Mouse (Mus musculus): ENCODE data around the gene Gm572.
A peak's percentile ranks its signal among the peaks of the same experiment; 100 is the strongest.

Gm572 gene

GRCm38 (mm10) chr4:148643291-148644156 lies at the start of gene Gm572:
Gene Gm572, plus strand, starts transcription at chr4:148643317.
- DNase-seq: no peak

DNA sequence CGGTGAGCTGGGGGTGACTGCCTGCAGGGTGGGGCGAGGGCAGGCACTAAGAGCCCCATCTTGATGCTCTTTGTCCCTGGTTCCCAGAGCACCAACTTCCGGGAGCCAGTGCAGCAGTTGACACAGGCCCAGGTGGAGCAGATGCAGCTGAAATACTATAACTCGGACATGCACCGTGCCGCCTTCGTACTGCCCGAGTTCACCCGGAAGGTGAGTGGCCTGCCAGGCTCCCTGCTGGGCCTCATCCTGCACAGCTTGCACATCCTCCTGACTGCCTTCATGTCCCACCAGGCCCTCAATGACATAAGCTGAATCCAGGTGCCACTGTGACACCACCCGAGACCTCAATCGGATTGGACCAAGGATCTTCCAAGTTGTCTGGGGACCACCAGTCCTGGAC lies 49.1 kb upstream of the Gm572 start:
- DNase-seq: no peak

DNA sequence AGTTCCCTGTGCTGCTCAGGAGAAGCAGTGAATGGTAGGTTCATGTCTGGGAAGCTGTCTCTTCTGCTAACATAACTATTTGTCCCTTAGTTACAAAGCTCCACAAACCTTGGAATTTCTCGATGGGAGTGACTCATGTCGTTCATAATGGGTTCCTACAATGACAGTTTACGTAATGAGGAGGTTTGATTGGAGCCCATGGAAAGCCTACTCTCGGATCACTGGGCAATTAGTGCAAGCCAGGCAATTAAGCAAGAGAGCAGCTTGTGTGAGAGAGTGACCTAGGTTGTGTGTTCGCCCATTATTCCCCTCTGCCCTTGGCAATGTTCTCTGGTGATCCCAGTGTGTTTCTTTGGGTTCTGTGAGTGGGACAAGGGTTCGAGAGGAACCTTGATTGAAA lies 47.2 kb upstream of the Gm572 start:
- peak; percentile 81 for DNase-seq

DNA sequence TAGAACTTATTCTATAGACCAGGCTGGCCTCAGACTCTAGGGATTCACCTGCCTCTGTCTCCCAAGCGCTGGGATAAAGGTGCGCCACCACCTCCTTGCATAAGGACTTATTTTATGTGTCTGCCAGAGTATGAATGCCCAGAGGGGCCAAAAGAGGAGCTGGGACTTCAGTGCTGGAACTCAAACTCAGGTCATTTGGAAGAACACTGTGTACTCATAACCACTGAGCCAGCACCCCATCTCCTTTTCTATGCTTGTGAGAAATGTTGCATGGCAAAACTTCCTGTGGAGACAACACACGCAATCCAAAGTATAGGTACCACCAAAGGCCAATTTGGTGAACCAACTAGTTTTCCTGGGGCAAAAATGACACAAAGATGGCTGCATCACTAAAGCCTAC lies 46.4 kb upstream of the Gm572 start:
- no peak for DNase-seq

DNA sequence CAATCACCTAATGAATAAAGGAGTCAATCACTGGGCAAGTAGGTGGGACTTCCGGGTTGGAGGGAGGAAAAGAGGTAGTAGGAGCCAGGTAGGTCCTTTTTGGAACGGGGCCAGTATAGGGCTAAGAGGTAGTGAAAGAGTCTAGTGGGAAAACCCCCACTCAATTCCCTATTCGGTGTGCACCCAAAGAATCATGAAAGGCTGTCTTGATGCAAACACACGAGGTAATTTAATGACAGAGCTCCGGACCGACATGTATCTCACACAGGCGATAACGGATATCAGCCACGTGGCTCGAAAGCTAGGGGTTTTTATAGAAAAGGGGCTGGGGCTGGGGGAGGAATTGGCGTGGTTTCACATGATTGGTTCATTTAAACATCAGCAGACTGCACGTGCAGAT lies 44.3 kb upstream of the Gm572 start:
- peak; percentile 77 for DNase-seq

DNA sequence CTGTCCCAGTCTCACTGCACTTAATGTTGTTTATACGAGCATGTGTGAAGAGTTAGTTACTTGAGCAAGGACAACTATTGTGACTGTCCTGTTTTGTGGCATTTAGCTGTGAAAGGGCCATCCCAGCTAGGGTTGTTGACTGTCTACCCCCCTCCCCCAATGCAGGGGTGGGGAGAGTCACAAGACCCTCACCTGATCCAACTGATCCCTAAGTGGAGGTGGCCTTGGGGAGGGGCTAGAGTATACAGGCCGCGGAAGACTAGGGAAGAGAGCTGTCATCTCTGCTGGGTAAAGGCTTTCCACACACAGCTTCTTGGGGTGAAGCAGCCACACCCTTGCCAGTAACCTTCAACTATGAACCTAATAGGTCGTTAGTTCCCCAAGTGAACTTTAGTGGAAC lies 42.8 kb upstream of the Gm572 start:
- peak; percentile 74 for DNase-seq

DNA sequence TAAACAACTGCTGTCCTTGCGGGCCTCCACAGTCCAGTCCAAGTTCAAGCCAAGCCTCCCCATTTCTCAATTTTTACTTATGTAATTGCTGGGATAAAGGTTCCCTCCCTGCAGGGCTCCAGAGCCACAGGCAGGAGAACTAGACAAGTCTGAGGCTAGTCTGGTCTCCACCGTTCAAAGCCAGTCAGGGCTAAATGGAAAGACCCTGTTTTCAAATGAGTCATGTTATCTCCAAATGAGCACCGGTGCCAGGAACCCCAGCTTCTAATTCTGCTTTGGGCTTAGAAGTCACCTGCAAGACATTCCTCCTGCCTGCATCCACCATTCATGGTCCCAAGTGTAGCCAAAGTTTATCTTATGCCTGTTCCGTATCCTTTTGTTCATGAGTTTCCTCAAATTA lies 41.2 kb upstream of the Gm572 start:
- peak; percentile 34 for DNase-seq

DNA sequence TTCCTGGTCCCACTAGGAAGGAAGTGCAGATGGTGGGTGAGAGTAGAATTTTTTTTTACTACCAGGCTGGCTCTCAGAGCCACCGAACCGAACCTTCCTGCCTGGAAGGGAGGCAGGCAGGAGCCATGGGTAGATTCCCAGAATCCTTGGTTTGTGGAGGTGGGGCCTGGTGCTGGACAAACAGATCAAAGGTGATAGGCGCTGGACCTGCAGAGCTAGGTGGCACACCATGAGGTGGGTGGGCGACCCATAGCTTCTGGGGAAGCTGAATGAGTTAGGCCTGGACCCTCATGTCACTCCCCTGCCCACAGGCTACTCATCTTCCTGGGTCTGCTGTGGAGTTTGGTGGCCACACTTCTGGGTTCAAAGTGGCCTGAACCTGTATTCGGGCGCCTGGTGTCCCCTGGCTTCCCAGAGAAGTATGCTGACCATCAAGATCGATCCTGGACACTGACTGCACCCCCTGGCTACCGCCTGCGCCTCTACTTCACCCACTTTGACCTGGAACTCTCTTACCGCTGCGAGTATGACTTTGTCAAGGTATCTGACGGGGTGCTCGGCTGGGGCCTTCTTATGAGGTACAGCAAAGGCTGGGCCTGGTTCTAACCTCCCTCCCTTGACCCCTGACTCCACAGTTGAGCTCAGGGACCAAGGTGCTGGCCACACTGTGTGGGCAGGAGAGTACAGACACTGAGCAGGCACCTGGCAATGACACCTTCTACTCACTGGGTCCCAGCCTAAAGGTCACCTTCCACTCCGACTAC lies 40.6 kb upstream of the Gm572 start, which contains the start of gene Masp2:
TSS of gene Masp2 (plus strand) at position 198 of the 764 bp plus-strand sequence.
- DNase-seq: peak; percentile 91

DNA sequence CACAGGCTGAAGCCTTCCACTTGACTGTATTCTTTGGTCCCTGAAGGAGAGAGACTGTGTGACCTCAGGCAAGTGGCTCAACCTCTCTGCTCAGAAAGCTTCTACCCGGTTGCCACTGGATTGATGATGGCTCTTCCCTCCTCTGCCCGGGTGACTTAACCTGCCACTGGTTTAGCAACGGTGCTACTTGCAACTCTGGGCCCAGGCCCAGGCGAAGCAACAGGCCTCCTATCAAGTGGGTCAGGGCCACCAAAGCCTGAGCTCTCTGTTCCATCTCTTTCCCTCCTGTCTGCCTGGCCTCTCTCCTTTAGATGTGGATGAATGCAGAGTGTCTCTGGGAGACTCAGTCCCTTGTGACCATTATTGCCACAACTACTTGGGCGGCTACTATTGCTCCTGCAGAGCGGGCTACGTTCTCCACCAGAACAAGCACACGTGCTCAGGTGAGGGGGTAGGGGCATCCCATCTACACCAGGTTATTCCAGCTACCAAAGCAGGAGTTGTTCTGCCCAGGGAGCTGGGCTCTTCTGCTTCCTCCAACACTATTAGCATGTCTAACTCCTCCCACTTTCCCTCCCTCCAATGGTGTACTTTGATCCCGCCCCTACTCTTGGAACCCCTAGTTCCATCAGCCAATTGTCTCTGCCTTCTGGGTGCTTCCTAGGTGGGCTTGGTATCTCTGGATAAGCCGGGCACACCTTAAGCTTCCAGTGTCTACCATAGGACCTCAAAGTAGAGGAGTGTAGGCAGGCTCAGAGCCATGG lies 39.6 kb upstream of the Gm572 start:
- DNase-seq: peak; percentile 84

- DNase-seq: peak; percentile 84
Measured at GRCm38 (mm10) chr4:148604141-148604540, 39.0 kb upstream of the Gm572 start.

- DNase-seq: peak; percentile 93
Measured at GRCm38 (mm10) chr4:148604541-148605165, 38.5 kb upstream of the Gm572 start.

DNA sequence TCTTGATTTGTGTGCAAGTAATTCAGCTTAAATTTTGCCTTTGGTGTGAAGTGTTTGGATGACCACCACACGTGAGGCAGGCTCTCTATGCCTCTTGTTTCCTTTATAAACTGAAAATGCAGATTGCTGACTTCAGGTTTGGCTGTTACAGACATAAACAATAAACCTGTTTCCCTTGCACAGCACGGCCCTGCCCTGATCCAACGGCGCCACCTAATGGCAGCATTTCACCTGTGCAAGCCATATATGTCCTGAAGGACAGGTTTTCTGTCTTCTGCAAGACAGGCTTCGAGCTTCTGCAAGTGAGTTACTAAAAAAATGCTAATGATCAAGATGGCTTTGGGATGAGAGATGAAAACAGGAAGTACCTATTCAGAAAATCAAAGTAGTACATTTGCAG lies 35.4 kb upstream of the Gm572 start:
- DNase-seq: peak; percentile 84

GRCm38 (mm10) chr4:148609805-148610204 lies 33.3 kb upstream of the Gm572 start:
- DNase-seq: no peak

GRCm38 (mm10) chr4:148610631-148611364 lies 32.3 kb upstream of the Gm572 start:
- DNase-seq: no peak

DNA sequence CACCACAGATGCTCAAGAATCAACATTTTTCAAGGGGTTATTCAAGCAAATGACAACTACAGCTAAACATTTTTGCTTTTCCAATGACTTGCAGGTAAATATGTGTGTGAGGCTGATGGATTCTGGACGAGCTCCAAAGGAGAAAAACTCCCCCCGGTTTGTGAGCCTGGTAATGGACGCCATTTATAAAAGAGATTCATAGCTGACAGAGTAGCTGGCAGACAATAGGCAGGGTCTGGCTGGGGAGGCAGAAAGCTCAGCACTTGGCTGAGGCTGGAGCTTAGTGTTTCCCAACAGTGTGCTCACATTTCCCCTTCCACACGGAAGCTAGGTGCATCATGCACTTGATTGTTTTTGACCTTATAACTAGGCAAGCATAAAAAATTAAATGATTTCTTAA lies 30.6 kb upstream of the Gm572 start:
- DNase-seq: no peak

GRCm38 (mm10) chr4:148613738-148614137 lies 29.4 kb upstream of the Gm572 start:
- DNase-seq: no peak

GRCm38 (mm10) chr4:148619805-148620204 lies 23.3 kb upstream of the Gm572 start:
- no peak for DNase-seq

GRCm38 (mm10) chr4:148620718-148621117 lies 22.4 kb upstream of the Gm572 start:
- no peak for DNase-seq

DNA sequence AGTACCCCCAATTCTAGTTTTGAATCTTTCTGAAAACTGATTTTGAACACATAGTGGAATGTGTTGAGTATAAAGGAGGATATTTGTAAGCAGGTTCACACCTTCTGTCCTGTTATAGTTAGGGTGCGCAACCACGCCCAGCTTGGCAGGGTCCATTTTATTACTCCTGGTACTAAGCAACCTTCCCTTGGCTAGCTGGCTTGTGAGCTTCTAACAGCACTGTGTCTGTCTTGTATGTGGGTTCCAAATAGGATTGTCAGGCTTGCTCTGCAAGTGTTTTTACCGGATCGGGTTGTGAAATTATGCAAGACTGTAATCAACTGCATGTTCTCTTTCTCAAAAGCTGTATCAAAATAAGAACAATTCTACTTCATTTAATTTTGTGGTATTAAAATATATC lies 20.6 kb upstream of the Gm572 start:
- DNase-seq: no peak

- DNase-seq: no peak
Measured at GRCm38 (mm10) chr4:148623609-148624008, 19.5 kb upstream of the Gm572 start.

- DNase-seq: no peak
Measured at GRCm38 (mm10) chr4:148625010-148625409, 18.1 kb upstream of the Gm572 start.

Data from heart, adult 11 months (tissue).